Mouse (Mus musculus): ENCODE measurements around the gene Mrpl44.

Mrpl44 gene

GRCm38 (mm10) chr1:79775927-79776458 is at the start of gene Mrpl44, which contains the start of gene Wdfy1:
Gene Mrpl44 (plus strand): TSS chr1:79776018.
Gene Wdfy1 (minus strand): TSS chr1:79776143.
- DNase-seq (ENCODE audit: extremely low read depth, insufficient read length, low spot score), result peak; percentile 93

DNA sequence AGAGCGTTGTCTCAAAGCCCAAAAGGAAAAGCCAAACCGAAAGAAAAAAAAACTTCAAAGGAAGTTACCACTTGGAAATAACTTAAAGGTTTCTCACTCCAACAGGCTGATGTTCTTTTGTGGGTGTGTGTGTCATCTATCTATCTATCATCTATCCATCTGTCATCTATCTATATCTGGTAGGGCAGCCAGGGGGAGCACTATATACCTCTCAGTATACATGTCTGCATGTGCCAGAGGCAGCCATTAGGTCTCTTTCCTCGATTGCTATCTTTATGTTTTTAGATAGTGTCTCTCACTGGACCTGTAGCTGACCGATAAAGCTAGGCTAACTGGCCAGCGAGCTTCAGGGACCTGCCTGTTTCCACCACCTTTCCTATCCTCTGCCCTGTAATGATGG is 41.0 kb upstream of the Mrpl44 start:
- no peak for DNase-seq (ENCODE audit: extremely low read depth, insufficient read length, low spot score)

DNA sequence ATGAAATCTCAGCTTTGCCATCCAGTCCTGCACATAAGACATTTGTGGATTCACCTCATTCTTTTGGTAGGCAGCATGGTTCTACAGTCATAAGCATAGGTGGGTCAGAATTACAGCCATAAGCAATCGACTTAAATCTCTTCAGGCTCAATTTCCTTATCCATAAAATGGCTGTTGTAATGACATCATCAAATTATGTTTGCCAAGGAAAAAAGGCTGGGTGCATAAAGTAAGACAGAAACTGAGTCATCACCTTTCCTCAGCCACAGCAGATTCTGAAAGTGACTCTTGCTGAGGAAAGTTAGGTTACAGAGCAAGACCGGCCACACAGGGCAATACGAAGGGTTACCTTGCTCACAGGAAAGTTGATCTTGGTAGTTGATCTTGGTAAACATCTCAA is 39.4 kb upstream of the Mrpl44 start:
- no peak for DNase-seq (ENCODE audit: extremely low read depth, insufficient read length, low spot score)

DNA sequence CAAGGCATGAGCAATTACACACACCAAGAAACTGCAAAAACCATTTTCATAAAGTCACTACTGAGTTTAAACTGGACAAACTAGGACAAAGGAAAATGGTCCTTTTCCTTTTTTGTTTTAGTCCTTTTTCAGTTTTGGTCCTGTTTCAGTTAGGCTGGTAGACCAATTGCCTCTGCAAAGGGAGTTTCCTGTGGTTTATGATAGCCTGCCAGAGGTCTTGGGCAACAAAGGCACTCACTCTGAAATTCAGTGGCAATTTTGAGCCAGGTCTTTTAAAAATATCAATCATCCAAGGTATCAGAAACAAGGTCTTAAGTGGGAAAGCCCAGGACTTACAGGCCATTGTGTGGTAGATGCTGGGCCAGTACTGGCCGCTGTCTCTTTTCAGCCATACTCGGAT is 36.1 kb upstream of the Mrpl44 start:
- no peak for DNase-seq (ENCODE audit: extremely low read depth, insufficient read length, low spot score)

- no peak for DNase-seq (ENCODE audit: extremely low read depth, insufficient read length, low spot score)
Measured at GRCm38 (mm10) chr1:79741002-79741401, 34.8 kb upstream of the Mrpl44 start.

GRCm38 (mm10) chr1:79742949-79743348 is 32.9 kb upstream of the Mrpl44 start:
- DNase-seq (ENCODE audit: extremely low read depth, insufficient read length, low spot score), result no peak

DNA sequence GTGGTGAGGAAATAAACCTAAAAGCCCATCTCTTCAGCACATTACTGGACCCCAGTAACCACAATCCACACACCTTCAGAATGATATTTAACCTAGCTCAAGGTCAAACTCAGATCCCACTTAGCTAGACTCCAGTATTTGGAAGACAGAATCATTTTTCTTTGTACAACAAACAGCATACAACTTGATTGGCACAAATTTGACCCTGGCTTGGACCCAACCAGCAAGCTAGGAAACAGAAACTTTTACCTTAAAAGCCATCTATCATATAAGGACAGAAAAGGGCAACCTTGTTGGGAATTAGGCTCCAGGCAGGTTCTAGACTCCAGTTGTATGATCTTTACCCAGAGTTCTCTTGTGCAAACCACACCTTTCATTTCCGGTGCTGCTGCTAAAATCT is 32.4 kb upstream of the Mrpl44 start:
- no peak for DNase-seq (ENCODE audit: extremely low read depth, insufficient read length, low spot score)

DNA sequence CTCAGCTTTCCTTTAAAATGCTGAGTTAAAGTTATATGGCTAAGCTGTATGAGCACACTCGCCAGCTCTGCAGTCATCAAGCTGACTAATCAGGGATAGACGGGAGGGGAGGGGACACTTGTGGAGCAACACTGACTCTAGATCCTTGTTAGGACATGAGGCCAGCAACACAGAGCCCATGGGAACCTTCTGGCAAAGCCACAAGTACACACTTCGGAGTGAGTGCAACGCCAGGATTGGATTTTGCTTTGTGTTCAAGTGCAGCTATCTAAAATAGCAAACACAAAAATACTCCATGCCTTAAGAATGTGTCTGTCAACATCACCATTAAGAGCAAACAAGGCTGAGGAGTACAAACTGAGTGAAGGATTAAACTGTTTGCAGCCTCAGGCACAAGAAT is 29.8 kb upstream of the Mrpl44 start:
- no peak for DNase-seq (ENCODE audit: extremely low read depth, insufficient read length, low spot score)

DNA sequence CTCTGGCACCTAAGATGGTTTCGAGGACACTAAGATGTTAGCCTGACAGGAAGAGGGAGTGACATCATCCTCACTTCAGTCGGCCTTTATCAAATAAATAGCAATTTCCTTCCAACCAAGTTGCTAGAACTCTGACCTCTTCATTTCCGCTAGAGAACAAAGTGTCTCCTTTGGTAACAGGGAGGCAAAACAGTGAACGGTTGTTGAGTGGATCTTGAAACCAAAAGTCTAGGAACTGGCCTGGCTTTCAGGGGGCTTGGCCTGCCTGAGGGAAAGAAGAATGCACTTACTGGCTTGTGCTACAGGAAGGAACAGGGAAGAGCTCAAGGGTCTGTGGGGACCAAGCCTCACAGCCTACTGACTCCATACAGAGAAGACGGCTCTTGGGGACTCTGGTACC is 24.6 kb upstream of the Mrpl44 start:
- DNase-seq (ENCODE audit: extremely low read depth, insufficient read length, low spot score), result no peak

- DNase-seq (ENCODE audit: extremely low read depth, insufficient read length, low spot score), result no peak
Measured at GRCm38 (mm10) chr1:79752015-79752695, 23.7 kb upstream of the Mrpl44 start.

- no peak for DNase-seq (ENCODE audit: extremely low read depth, insufficient read length, low spot score)
Measured at GRCm38 (mm10) chr1:79752714-79753340, 23.0 kb upstream of the Mrpl44 start.

DNA sequence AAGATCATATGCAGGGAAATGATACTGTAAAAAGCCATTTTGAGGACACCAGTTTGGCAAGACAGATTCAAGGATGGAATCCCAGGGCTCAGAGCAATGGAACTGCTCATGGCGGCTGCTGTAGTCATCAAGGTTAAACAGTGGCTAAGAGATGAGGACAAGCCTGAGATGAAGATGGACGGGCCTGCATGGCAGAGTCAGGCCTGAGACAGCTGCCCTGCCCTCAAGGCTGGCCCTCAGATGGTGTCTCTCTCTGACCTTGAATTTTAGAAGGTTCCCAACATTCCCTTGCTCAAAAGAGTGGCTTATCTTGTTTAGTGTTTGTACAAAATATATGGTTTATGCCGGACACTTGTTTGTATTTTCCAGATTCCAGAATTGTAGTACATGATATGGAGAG is 22.4 kb upstream of the Mrpl44 start:
- DNase-seq (ENCODE audit: extremely low read depth, insufficient read length, low spot score), result no peak

- no peak for DNase-seq (ENCODE audit: extremely low read depth, insufficient read length, low spot score)
Measured at GRCm38 (mm10) chr1:79754936-79755335, 20.9 kb upstream of the Mrpl44 start.

- DNase-seq (ENCODE audit: extremely low read depth, insufficient read length, low spot score), result no peak
Measured at GRCm38 (mm10) chr1:79755376-79755775, 20.4 kb upstream of the Mrpl44 start.

- no peak for DNase-seq (ENCODE audit: extremely low read depth, insufficient read length, low spot score)
Measured at GRCm38 (mm10) chr1:79756417-79756816, 19.4 kb upstream of the Mrpl44 start.

GRCm38 (mm10) chr1:79757161-79757560 is 18.7 kb upstream of the Mrpl44 start:
- DNase-seq (ENCODE audit: extremely low read depth, insufficient read length, low spot score), result no peak

DNA sequence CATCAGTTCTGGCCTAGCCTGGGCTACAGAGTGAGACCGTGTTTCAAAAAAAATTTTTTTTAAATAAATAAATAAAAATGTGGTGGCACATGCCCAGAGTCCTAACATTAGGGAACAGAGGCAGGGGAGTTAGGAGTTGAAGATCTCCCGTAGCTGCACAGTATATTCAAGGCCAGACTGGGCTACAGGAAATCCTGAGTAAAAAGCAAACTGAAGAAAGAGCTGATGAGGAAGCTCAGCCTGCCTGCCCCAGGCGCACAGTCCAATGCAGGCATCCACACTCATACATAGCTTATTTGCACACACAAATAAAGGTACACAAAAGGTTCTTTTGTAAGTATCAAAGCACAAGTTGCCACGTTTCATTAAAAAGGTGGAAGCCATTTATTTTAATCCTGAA is 18.2 kb upstream of the Mrpl44 start:
- DNase-seq (ENCODE audit: extremely low read depth, insufficient read length, low spot score), result no peak

DNA sequence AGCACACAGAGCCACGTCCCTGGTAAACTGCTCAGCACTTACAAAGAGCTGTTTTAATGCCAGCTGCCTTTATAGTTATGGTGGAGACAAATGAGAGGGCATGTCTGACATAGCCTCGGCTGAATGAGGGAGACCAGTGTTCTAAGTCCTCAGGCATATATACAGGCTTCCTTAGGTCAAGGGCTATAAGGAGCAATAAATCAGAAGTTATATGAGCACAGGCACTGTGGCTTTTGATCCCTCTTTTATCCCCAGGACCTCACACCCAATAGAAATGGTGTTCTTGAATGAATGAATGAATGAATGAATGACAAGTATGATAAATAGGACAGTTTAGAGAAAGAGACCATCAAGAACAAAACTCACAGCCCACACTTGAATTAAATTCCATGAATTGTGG is 16.8 kb upstream of the Mrpl44 start:
- no peak for DNase-seq (ENCODE audit: extremely low read depth, insufficient read length, low spot score)

DNA sequence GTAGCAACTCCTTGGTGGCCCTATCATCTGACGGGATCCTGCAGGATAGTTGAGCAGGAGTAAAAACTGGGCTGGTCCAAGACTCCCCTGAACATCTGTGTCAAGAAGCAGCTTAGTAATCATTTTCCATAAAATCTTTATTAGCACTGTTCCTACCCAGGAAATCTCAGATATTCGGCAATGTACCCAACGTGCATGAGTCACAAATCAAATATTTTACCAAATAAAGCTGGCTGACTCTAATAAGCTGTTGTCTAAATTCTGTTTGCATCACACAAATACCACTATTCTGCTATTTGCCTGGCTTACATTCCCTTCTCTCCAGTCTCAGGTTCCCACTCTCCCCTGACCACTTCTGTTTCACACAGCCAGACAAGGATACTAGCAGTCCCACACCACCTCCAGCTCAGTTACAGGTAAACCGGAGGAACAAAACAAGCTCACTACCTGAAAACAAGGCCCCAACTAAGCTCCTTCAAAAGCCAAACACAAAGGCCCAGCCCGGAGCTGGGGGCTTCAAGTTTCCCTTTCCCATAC is 16.3 kb upstream of the Mrpl44 start:
- DNase-seq (ENCODE audit: extremely low read depth, insufficient read length, low spot score), result peak; percentile 22

DNA sequence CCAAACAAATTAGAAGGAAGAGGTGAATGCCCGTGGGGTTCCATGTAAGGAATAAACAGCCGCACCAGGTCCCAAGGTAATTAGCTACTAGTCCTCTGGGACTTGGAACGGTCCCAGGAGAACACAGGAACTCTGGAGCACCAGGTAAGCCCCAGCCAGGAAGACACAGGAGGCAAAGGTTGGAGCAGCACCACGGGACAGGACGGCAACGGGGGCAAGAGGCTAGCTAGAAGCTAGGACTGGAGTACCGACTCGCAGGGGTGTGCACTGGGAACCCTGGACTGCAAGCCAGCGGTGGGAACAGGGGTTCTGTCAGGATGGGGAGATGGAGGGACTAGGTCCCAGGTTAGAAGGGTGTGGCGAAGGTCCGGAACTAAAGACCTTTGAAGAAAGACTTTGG is 15.2 kb upstream of the Mrpl44 start:
- peak; percentile 56 for DNase-seq (ENCODE audit: extremely low read depth, insufficient read length, low spot score)

DNA sequence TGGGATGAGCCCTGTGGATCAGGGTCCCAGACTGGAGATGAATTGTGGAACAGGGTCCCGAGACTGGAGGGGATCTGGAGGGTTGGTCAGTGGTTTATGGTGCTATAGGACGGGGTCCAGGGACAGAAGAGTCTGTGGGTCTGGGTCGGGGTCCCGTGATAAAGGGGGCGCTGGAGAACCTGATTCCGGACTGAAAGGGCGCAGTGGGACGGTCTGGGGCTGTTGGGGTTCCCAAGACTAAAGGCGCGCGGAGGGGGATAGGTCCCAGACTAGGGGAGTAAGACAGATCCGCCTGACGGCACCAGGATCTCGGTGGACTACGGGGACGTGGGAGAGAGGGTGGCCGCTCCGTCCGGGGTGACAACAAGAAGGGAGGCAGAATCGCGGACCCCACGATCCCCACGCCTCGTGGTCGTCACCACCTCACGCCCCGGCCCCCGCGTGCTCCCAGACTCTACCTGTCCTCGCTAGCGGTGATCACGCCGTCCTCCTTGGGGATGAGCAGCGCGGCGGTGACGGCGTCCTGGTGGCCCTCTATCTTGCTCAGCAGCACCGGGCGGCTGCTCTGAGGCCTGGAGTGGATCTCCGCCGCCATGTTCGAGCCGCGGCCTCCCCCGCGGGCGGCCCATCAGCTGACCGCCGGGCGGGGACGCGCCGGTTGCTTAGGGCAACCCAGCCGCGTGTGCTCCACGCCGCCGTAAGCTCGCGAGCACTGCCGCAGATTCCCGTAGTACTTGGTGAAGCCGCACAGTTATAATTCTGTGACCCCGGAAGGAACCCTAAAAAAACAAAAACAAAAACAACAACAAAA is 14.5 kb upstream of the Mrpl44 start:
- DNase-seq (ENCODE audit: extremely low read depth, insufficient read length, low spot score), result peak; percentile 85

Data from 3134 (cell line).